Mouse (Mus musculus): ENCODE measurements around the gene Gal3st4. TPM values are rescaled to one million over a fixed set of nuclear protein-coding genes. Genes with fewer than 3 reads are reported as not detected.

Gal3st4 gene
- polyA plus RNA-seq, 1 experiment from 2014 or later = 1.5 TPM

DNA sequence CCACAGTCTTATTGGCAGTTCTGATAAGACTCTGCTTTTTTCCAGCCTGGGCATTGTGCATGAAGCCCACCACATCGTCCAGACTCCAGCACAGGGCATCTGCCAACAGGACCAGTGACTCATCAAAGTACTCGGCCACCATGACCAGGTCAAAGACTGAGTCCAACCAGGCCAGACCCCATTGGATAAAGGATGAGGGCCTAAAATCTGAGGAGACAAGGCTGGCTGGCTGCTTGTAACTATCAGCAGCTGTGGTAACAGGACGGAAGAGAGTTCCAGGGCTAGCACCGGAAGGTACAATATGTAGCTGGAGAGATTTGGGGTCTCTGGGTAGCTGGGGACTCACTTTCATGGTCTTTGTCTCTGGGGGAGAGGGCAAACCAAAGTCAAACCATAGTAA is 6.9 kb downstream of the Gal3st4 start:
- Histone ChIP-seq H3K27ac (ENCODE audit: low read length) (no peak overlapping the region), H3K4me1 (replicated peaks; ENCODE audit: control insufficient read depth, insufficient read depth, low read length) (peaks cover 18% of the 10 kb centered on the region), H3K4me2 (ENCODE audit: low read depth, low read length) (no peak overlapping the region), H3K4me3 (ENCODE audit: low read length) (no peak overlapping the region), H3K27me3 (ENCODE audit: control insufficient read depth, insufficient read depth, low read depth, low read length) (no peaks in the 10 kb centered on the region), H3K9ac (ENCODE audit: low read length) (no peak overlapping the region), H3K9me3 (ENCODE audit: control insufficient read depth, low read length) (no peaks in the 10 kb centered on the region), H3K36me3 (ENCODE audit: control insufficient read depth, insufficient read depth, low read length) (peaks cover 11% of the 10 kb centered on the region)
- 90% methylated on average over 4 of the region's 4 CpGs for WGBS
- ATAC-seq (ENCODE audit: low read depth) = no peak

DNA sequence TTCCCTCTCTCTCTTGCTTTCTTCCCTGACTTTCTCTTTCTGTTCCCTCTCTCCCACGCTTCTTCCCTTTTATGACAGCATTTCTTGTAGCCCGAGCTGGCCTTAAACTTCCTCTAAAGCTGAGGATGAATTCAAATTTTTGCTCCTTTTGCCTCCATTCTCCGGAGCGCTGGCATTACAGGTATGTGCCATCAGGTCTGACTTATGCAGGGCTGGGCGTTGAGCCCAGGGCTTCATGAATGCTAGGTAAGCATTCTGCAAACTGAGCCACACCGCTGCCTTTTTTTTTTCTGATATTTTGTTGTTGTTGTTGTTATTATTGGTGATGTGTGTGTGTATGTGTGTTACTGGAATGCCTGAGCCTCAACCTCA is 8.4 kb downstream of the Gal3st4 start:
- H3K27me3 ChIP-seq (ENCODE audit: control insufficient read depth, insufficient read depth, low read depth, low read length) = no peaks in the 10 kb centered on the region
- H3K9me3 ChIP-seq (ENCODE audit: control insufficient read depth, low read length) = no peaks in the 10 kb centered on the region
- peaks cover 18% of the 10 kb centered on the region for H3K4me1 ChIP-seq (replicated peaks; ENCODE audit: control insufficient read depth, insufficient read depth, low read length)
- 13% methylated on average over 6 of the region's 6 CpGs for WGBS
- ATAC-seq (ENCODE audit: low read depth) = peak; percentile 7; the same call in 1 of the 2 replicates
- peak overlapping the region; percentile 94 for H3K4me3 ChIP-seq (ENCODE audit: low read length)
- H3K27ac ChIP-seq (ENCODE audit: low read length) = peak overlapping the region; percentile 55; the same call in 1 of the 2 replicates
- H3K36me3 ChIP-seq (ENCODE audit: control insufficient read depth, insufficient read depth, low read length) = peaks cover 23% of the 10 kb centered on the region
- peak overlapping the region; percentile 99 for H3K4me2 ChIP-seq (ENCODE audit: low read depth, low read length)
- peak overlapping the region; percentile 93 for H3K9ac ChIP-seq (ENCODE audit: low read length)

DNA sequence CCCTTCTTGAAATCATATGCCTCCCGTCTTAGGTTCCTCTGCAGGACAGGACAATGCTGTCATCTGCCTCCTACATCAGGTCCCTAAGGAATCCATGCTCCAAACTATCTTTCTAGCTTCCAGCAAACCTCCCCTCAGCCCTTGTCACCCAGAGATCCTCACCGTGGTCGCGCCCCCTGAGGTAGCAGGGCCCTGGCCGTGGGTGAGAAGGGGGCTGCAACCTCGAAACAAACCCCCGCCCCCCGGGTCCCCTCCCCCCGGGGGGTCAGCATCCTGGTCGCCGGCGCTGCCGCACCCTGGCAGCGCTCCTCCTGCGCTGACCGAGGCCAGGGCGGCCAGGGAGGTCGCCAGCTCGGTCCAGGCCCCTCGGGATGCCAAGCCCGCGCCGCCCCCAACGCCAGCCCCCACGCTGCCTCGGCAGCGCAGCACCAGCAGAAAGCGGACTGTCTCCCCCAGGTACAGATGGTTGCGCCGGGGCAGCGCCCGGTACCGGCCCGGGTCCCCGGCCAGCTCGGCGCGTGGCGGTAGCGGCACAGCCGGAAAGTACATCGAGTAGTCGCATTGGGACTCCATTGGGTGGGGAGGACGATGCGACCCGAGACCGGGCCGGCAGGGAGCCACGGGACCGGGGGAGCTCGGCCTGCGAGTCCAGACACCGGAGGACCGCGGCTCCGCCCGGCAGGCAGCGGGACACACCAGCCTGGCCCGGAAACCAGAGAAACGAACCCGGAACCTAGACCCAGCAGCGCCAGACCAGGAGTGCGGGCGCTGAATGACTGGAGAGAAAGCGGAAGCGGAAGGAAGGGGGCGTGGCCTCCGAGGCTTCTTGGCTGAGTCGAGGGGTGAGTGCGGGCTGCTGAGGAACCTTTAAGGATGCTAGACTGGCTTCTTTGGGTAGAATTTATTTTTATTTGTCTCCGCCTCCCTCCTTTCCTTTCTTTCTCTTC is 9.1 kb downstream of the Gal3st4 start, which contains the start of gene BC037034:
Gene BC037034 (minus strand): TSS at position 774 of the 947 bp plus-strand sequence.
- no peaks in the 10 kb centered on the region for H3K27me3 ChIP-seq (ENCODE audit: control insufficient read depth, insufficient read depth, low read depth, low read length)
- peak within 1 kb of the TSS; percentile 94 for H3K4me3 ChIP-seq (ENCODE audit: low read length)
- H3K4me1 ChIP-seq (replicated peaks; ENCODE audit: control insufficient read depth, insufficient read depth, low read length) = peaks cover 18% of the 10 kb centered on the region
- H3K9me3 ChIP-seq (ENCODE audit: control insufficient read depth, low read length) = no peaks in the 10 kb centered on the region
- ATAC-seq (ENCODE audit: low read depth) = peak; percentile 92
- 1% methylated on average over 64 of the region's 71 CpGs for WGBS
- peaks cover 23% of the 10 kb centered on the region for H3K36me3 ChIP-seq (ENCODE audit: control insufficient read depth, insufficient read depth, low read length)
- peak within 1 kb of the TSS; percentile 63; the same call in 1 of the 2 replicates for H3K27ac ChIP-seq (ENCODE audit: low read length)
- peak within 1 kb of the TSS; percentile 93 for H3K9ac ChIP-seq (ENCODE audit: low read length)
- peak within 1 kb of the TSS; percentile 99 for H3K4me2 ChIP-seq (ENCODE audit: low read depth, low read length)

DNA sequence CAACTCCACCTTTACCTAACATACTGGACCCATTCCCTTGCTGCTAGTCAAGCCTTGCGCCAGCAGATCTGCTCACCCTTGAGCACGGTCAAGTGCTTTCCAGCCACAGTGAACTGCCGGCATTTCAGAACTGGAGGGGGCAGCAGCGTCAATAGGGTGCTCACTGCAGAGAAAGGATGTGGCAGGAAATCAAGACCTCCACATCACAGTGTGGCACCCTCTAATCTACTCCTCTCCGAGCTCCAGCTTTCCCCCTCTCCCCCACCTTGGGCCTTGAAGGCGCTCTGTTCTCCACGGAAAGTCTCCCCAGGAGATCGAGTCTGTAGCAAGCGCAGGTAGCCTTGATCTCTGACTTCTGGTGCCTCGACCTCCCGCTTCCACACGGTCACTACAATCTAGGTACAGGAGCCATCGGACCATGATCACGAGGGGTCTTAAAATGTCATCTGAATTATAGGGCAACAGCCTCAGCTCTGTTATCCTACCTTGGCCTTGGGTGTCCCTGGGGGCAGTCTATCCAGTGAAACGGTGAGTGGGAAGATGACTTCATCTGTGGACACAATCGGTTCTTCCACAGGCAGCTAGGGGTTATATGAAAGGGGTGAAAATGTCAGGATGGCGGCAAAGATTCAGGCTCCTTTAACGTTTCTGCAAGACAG is 9.9 kb downstream of the Gal3st4 start:
- ATAC-seq (ENCODE audit: low read depth) = no peak
- peak overlapping the region; percentile 93 for H3K9ac ChIP-seq (ENCODE audit: low read length)
- no peaks in the 10 kb centered on the region for H3K9me3 ChIP-seq (ENCODE audit: control insufficient read depth, low read length)
- WGBS = 57% methylated on average over 18 of the region's 18 CpGs
- H3K4me3 ChIP-seq (ENCODE audit: low read length) = peak overlapping the region; percentile 94
- H3K4me1 ChIP-seq (replicated peaks; ENCODE audit: control insufficient read depth, insufficient read depth, low read length) = peaks cover 18% of the 10 kb centered on the region
- H3K4me2 ChIP-seq (ENCODE audit: low read depth, low read length) = peak overlapping the region; percentile 99
- H3K27me3 ChIP-seq (ENCODE audit: control insufficient read depth, insufficient read depth, low read depth, low read length) = no peaks in the 10 kb centered on the region
- peaks cover 23% of the 10 kb centered on the region for H3K36me3 ChIP-seq (ENCODE audit: control insufficient read depth, insufficient read depth, low read length)
- H3K27ac ChIP-seq (ENCODE audit: low read length) = no peak overlapping the region

DNA sequence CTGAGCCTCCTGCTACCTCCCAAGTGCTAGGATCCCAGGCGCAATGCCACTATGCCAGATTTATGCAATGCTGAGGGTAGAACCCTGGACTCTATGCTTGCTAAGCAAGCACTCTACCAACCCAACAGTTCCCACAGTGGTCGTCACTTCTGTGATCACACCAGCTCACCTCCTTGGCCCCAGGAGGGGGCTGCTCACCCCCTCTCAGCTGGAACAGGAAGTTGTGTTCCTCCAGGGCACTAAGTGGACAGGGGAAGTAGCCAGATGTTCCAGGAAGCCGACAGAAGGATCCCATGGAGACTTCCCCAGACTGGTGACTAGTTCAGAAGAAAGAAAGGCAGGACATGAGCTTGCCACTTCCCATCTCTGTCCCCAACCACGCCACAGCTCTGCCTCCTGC is 10.6 kb downstream of the Gal3st4 start:
- Histone ChIP-seq H3K27ac (ENCODE audit: low read length) (no peak overlapping the region), H3K9ac (ENCODE audit: low read length) (peak overlapping the region; percentile 93; the same call in 1 of the 2 replicates), H3K36me3 (ENCODE audit: control insufficient read depth, insufficient read depth, low read length) (peaks cover 23% of the 10 kb centered on the region), H3K4me2 (ENCODE audit: low read depth, low read length) (no peak overlapping the region), H3K4me3 (ENCODE audit: low read length) (no peak overlapping the region), H3K9me3 (ENCODE audit: control insufficient read depth, low read length) (no peaks in the 10 kb centered on the region), H3K4me1 (replicated peaks; ENCODE audit: control insufficient read depth, insufficient read depth, low read length) (peaks cover 18% of the 10 kb centered on the region), H3K27me3 (ENCODE audit: control insufficient read depth, insufficient read depth, low read depth, low read length) (no peaks in the 10 kb centered on the region)
- ATAC-seq (ENCODE audit: low read depth) = no peak
- 63% methylated on average over 4 of the region's 4 CpGs for WGBS

DNA sequence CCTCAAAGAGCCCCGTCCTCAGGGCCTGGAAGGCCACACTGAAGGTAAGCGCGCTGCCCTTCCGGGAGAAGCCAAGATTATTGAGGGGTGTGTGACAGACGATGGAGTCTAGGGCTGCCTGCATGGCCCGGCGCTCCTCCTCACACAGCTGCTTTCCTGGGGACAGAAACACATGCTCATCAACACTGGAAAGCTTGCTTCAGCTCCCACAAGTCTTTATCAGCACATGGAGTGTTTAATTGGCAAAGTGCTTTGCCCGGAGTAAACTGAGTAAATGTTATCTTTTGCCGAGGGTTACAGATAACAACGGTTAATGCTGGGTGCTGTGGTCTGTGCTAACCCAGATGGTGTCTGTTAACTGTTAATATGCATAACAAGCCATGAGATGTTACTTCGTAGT is 11.8 kb downstream of the Gal3st4 start:
- H3K9me3 ChIP-seq (ENCODE audit: control insufficient read depth, low read length) = no peaks in the 10 kb centered on the region
- no peak for ATAC-seq (ENCODE audit: low read depth)
- no peaks in the 10 kb centered on the region for H3K27me3 ChIP-seq (ENCODE audit: control insufficient read depth, insufficient read depth, low read depth, low read length)
- H3K27ac ChIP-seq (ENCODE audit: low read length) = no peak overlapping the region
- H3K4me1 ChIP-seq (replicated peaks; ENCODE audit: control insufficient read depth, insufficient read depth, low read length) = peaks cover 24% of the 10 kb centered on the region
- H3K9ac ChIP-seq (ENCODE audit: low read length) = no peak overlapping the region
- 66% methylated on average over 11 of the region's 11 CpGs for WGBS
- peaks cover 22% of the 10 kb centered on the region for H3K36me3 ChIP-seq (ENCODE audit: control insufficient read depth, insufficient read depth, low read length)
- H3K4me3 ChIP-seq (ENCODE audit: low read length) = no peak overlapping the region
- H3K4me2 ChIP-seq (ENCODE audit: low read depth, low read length) = no peak overlapping the region

DNA sequence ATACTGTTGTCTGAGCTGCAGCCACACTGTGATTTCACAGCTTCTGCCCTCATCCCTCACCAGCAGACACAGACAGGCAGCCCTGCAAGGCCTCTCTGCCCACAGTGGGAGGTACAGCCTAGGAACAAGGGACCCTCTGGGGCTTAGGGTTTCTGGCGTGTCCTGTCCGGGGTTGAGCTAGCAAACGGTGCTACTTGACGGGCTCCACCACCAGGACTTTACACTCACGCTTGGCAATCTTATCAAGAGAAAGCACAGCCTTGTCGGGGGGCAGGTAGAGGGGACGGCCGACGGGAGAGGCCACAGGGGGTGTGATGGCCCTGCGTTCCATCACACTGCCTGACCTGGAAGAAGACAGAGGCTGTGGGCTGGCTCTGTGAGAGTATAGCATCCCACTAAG is 12.6 kb downstream of the Gal3st4 start:
- Histone ChIP-seq H3K9ac (ENCODE audit: low read length) (no peak overlapping the region), H3K36me3 (ENCODE audit: control insufficient read depth, insufficient read depth, low read length) (peaks cover 18% of the 10 kb centered on the region), H3K27me3 (ENCODE audit: control insufficient read depth, insufficient read depth, low read depth, low read length) (no peaks in the 10 kb centered on the region), H3K27ac (ENCODE audit: low read length) (no peak overlapping the region), H3K9me3 (ENCODE audit: control insufficient read depth, low read length) (no peaks in the 10 kb centered on the region), H3K4me2 (ENCODE audit: low read depth, low read length) (no peak overlapping the region), H3K4me1 (replicated peaks; ENCODE audit: control insufficient read depth, insufficient read depth, low read length) (peaks cover 24% of the 10 kb centered on the region), H3K4me3 (ENCODE audit: low read length) (no peak overlapping the region)
- no peak for ATAC-seq (ENCODE audit: low read depth)
- WGBS = 74% methylated on average over 10 of the region's 10 CpGs

DNA sequence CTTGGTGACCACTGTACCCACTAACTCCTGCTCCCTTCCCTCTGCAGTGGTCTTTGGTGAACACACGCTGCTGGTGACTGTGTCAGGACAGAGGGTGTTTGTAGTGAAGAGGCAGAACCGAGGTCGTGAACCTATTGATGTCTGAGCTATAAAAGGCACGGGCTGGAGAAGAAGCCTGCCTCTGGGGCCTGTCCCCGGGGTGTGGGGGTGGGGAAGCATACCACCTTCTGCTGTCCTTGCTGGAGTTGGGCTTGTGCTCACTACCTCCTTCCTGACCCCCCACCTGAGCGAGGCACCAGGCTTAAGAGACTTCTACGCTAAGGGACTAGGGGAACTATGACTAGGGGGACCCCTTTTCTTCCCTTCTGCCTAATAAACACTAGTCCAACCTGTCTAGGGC is 13.6 kb downstream of the Gal3st4 start:
- H3K4me3 ChIP-seq (ENCODE audit: low read length) = no peak overlapping the region
- peaks cover 19% of the 10 kb centered on the region for H3K4me1 ChIP-seq (replicated peaks; ENCODE audit: control insufficient read depth, insufficient read depth, low read length)
- WGBS = 76% methylated on average over 7 of the region's 7 CpGs
- H3K9ac ChIP-seq (ENCODE audit: low read length) = no peak overlapping the region
- no peak overlapping the region for H3K27ac ChIP-seq (ENCODE audit: low read length)
- no peaks in the 10 kb centered on the region for H3K9me3 ChIP-seq (ENCODE audit: control insufficient read depth, low read length)
- peaks cover 18% of the 10 kb centered on the region for H3K36me3 ChIP-seq (ENCODE audit: control insufficient read depth, insufficient read depth, low read length)
- no peaks in the 10 kb centered on the region for H3K27me3 ChIP-seq (ENCODE audit: control insufficient read depth, insufficient read depth, low read depth, low read length)
- no peak overlapping the region for H3K4me2 ChIP-seq (ENCODE audit: low read depth, low read length)
- ATAC-seq (ENCODE audit: low read depth) = no peak

DNA sequence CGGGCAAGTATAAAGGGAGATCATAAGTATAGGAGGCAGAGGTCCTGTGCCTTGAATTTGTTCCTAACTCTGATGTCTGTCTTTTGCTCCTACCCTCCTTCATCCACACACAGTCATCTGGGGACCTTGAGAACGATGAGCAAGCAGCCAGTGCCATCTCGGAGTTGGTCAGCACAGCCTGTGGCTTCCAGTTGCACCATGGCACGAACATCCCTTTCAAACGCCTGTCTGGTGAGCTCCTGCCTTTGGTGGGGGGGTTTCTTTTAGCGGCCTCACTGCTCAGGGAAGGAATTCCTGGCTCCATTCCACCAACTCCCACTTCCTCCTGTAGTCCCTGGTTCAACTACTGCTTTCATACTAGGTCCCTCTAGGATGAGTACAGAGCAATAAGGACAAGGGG is 14.1 kb downstream of the Gal3st4 start:
- ATAC-seq (ENCODE audit: low read depth) = no peak
- Histone ChIP-seq H3K4me3 (ENCODE audit: low read length) (no peak overlapping the region), H3K27ac (ENCODE audit: low read length) (no peak overlapping the region), H3K9ac (ENCODE audit: low read length) (no peak overlapping the region), H3K4me1 (replicated peaks; ENCODE audit: control insufficient read depth, insufficient read depth, low read length) (peaks cover 19% of the 10 kb centered on the region), H3K9me3 (ENCODE audit: control insufficient read depth, low read length) (no peaks in the 10 kb centered on the region), H3K27me3 (ENCODE audit: control insufficient read depth, insufficient read depth, low read depth, low read length) (no peaks in the 10 kb centered on the region), H3K36me3 (ENCODE audit: control insufficient read depth, insufficient read depth, low read length) (peaks cover 18% of the 10 kb centered on the region), H3K4me2 (ENCODE audit: low read depth, low read length) (no peak overlapping the region)
- 81% methylated on average over 6 of the region's 6 CpGs for WGBS
